Mouse (Mus musculus) erythroblast, embryonic 14.5 days (primary cell): Measurements from ENCODE around the gene Slc37a1. TPM values are rescaled to one million over a fixed set of nuclear protein-coding genes. Genes with fewer than 3 reads are reported as not detected.
"Not testable (repeated sequence)": the region's sequence is repeated elsewhere in the genome, so short reads cannot be mapped to it uniquely, and the experiment has no call there.

Source experiments
- H3K27me3 ChIP-seq: 2 replicates; pipeline ENCODE4 v1.6.1; 2012; ENCODE audit warnings: inconsistent platforms; ENCODE audit not compliant: control insufficient read depth
- H3K36me3 ChIP-seq: 2 replicates; pipeline ENCODE4 v1.6.1; 2012; ENCODE audit warnings: mild to moderate bottlenecking, inconsistent platforms; ENCODE audit not compliant: control insufficient read depth
- H3K4me1 ChIP-seq: 2 replicates; pipeline ENCODE4 v1.6.1; 2012; ENCODE audit warnings: inconsistent platforms; ENCODE audit not compliant: control insufficient read depth
- H3K4me3 ChIP-seq: replicated peaks from 2 replicates; pipeline ENCODE3; 2012; ENCODE audit warnings: moderate library complexity, mild to moderate bottlenecking, inconsistent platforms
- H3K9me3 ChIP-seq: 2 replicates; pipeline ENCODE4 v1.6.1; 2012; ENCODE audit warnings: low read length, inconsistent platforms, mixed read lengths; ENCODE audit not compliant: control insufficient read depth
- GATA1 ChIP-seq: IDR thresholded peaks from 2 replicates; pipeline ENCODE4 v1.6.1; 2012; ENCODE audit warnings: low read length, inconsistent platforms, mixed read lengths
- TAL1 ChIP-seq: IDR thresholded peaks from 3 replicates; pipeline ENCODE4 v1.6.1; 2012; ENCODE audit warnings: low read length, inconsistent platforms, mixed read lengths
- polyA plus RNA-seq: library from polyadenylated mRNA; stranded (reverse); fragments of >175 nt; gene quantifications from 2 replicates; pipeline ENCODE4 v1.2.3, GENCODE M21; 2012

The Slc37a1 gene
- polyA plus RNA-seq, 1 experiment: 0.01 TPM

GRCm38 (mm10) chr17:31348129-31348528 lies 61.5 kb downstream of the Slc37a1 start:
- no peaks in the 10 kb centered on the region for H3K27me3 ChIP-seq
- TF ChIP-seq TAL1 (no peak), GATA1 (no peak)

GRCm38 (mm10) chr17:31349388-31349787 lies 62.8 kb downstream of the Slc37a1 start:
- no peaks in the 10 kb centered on the region for H3K9me3 ChIP-seq
- H3K4me3 ChIP-seq: no peak overlapping the region
- TF ChIP-seq GATA1 (no peak), TAL1 (no peak)
- no peaks in the 10 kb centered on the region for H3K36me3 ChIP-seq
- peaks cover 2% of the 10 kb centered on the region for H3K4me1 ChIP-seq
- H3K27me3 ChIP-seq: no peaks in the 10 kb centered on the region

More at GRCm38 (mm10) chr17:31348129-31348528, 61.5 kb downstream of the Slc37a1 start:
- H3K4me1 ChIP-seq: peaks cover 2% of the 10 kb centered on the region
- H3K9me3 ChIP-seq: no peaks in the 10 kb centered on the region
- no peak overlapping the region for H3K4me3 ChIP-seq
- no peaks in the 10 kb centered on the region for H3K36me3 ChIP-seq

- no peaks in the 10 kb centered on the region for H3K9me3 ChIP-seq
- TF ChIP-seq GATA1 (no peak), TAL1 (no peak)
- no peak overlapping the region for H3K4me3 ChIP-seq
- H3K27me3 ChIP-seq: no peaks in the 10 kb centered on the region
- no peaks in the 10 kb centered on the region for H3K36me3 ChIP-seq
- peaks cover 4% of the 10 kb centered on the region for H3K4me1 ChIP-seq
These were observed 65.4 kb downstream of the Slc37a1 start for GRCm38 (mm10) chr17:31351984-31352383.

- H3K36me3 ChIP-seq: no peaks in the 10 kb centered on the region
- H3K4me3 ChIP-seq: no peak overlapping the region
- TF ChIP-seq GATA1: no peak
- TF ChIP-seq TAL1: no peak
- H3K9me3 ChIP-seq: no peaks in the 10 kb centered on the region
- H3K27me3 ChIP-seq: no peaks in the 10 kb centered on the region
- peaks cover 4% of the 10 kb centered on the region for H3K4me1 ChIP-seq
These were observed 66.7 kb downstream of the Slc37a1 start for GRCm38 (mm10) chr17:31353255-31353654.

GRCm38 (mm10) chr17:31354684-31355083 lies 68.1 kb downstream of the Slc37a1 start:
- not testable (repeated sequence) for H3K36me3 ChIP-seq, H3K27me3 ChIP-seq, H3K4me3 ChIP-seq, H3K9me3 ChIP-seq, H3K4me1 ChIP-seq

GRCm38 (mm10) chr17:31355792-31356502 lies 69.4 kb downstream of the Slc37a1 start:
- Histone ChIP-seq H3K36me3 (no peaks in the 10 kb centered on the region), H3K4me3 (no peak overlapping the region), H3K9me3 (no peaks in the 10 kb centered on the region), H3K27me3 (no peaks in the 10 kb centered on the region), H3K4me1 (peaks cover 4% of the 10 kb centered on the region)
- TF ChIP-seq TAL1 (no peak), GATA1 (no peak)

- H3K9me3 ChIP-seq: no peaks in the 10 kb centered on the region
- no peaks in the 10 kb centered on the region for H3K36me3 ChIP-seq
- H3K4me3 ChIP-seq: no peak overlapping the region
- no peaks in the 10 kb centered on the region for H3K4me1 ChIP-seq
- H3K27me3 ChIP-seq: no peaks in the 10 kb centered on the region
- no peak for TF ChIP-seq TAL1
- no peak for TF ChIP-seq GATA1
These were observed 74.0 kb downstream of the Slc37a1 start for GRCm38 (mm10) chr17:31360582-31360981.

GRCm38 (mm10) chr17:31365586-31366166 lies 79.1 kb downstream of the Slc37a1 start:
- H3K4me3 ChIP-seq: no peak overlapping the region
- H3K4me1 ChIP-seq: no peaks in the 10 kb centered on the region
- no peak for TF ChIP-seq GATA1
- TF ChIP-seq TAL1: no peak
- no peaks in the 10 kb centered on the region for H3K9me3 ChIP-seq
- H3K36me3 ChIP-seq: no peaks in the 10 kb centered on the region
- no peaks in the 10 kb centered on the region for H3K27me3 ChIP-seq

- Histone ChIP-seq H3K4me3 (no peak overlapping the region), H3K27me3 (no peaks in the 10 kb centered on the region), H3K36me3 (no peaks in the 10 kb centered on the region), H3K4me1 (no peaks in the 10 kb centered on the region), H3K9me3 (no peaks in the 10 kb centered on the region)
- TF ChIP-seq GATA1 (no peak), TAL1 (no peak)
These were observed 83.6 kb downstream of the Slc37a1 start for GRCm38 (mm10) chr17:31370221-31370620.
